Mouse (Mus musculus) bone marrow, adult 2 months (tissue): ENCODE data around the gene Psmb9. TPM values are rescaled to one million over a fixed set of nuclear protein-coding genes. Genes with fewer than 3 reads are reported as not detected.
"Not testable (repeated sequence)": the region's sequence is repeated elsewhere in the genome, so short reads cannot be mapped to it uniquely, and the experiment has no call there.

Source experiments
- H3K27ac ChIP-seq: fragments of 200-500 bp; 2 replicates; pipeline ENCODE4 v1.5.1; 2012; ENCODE audit warnings: low read depth, mild to moderate bottlenecking, control low read depth, inconsistent platforms, low read length; ENCODE audit not compliant: control insufficient read depth, poor library complexity, insufficient read depth
- H3K4me1 ChIP-seq: fragments of 200-500 bp; 2 replicates; pipeline ENCODE4 v1.6.1; 2011; ENCODE audit warnings: low read length; ENCODE audit not compliant: control insufficient read depth, insufficient read depth
- H3K4me3 ChIP-seq: fragments of 200-500 bp; replicated peaks from 2 replicates; pipeline ENCODE3; 2011; ENCODE audit warnings: mild to moderate bottlenecking, low read depth, low read length, control low read depth; ENCODE audit not compliant: control insufficient read depth
- CTCF ChIP-seq: fragments of 200-500 bp; IDR thresholded peaks from 2 replicates; pipeline ENCODE4 v1.5.1; 2011; ENCODE audit warnings: low read length, control low read depth; ENCODE audit not compliant: control insufficient read depth, insufficient read depth
- POLR2A ChIP-seq: fragments of 200-500 bp; IDR thresholded peaks from 2 replicates; pipeline ENCODE4 v1.6.1; 2011; ENCODE audit warnings: low read depth, mild to moderate bottlenecking, control low read depth, low read length, borderline replicate concordance; ENCODE audit not compliant: control insufficient read depth
- WGBS: fragments of 180-500 bp; shearing (Covaris S2); methylation state at CpG from one replicate; pipeline ENCODE4 v1.1.7; 2018; 5-methylcytosine and 5-hydroxymethylcytosine counted together
- polyA plus RNA-seq: library from polyadenylated mRNA; stranded (reverse); fragments of >200 nt; gene quantifications from 2 replicates; pipeline ENCODE4 v1.2.4, GENCODE M21; 2011; ENCODE audit warnings: low replicate concordance; ENCODE audit not compliant: missing spikeins, insufficient read depth, insufficient read length

Psmb9 gene
- polyA plus RNA-seq, 1 experiment, result 156 TPM

DNA sequence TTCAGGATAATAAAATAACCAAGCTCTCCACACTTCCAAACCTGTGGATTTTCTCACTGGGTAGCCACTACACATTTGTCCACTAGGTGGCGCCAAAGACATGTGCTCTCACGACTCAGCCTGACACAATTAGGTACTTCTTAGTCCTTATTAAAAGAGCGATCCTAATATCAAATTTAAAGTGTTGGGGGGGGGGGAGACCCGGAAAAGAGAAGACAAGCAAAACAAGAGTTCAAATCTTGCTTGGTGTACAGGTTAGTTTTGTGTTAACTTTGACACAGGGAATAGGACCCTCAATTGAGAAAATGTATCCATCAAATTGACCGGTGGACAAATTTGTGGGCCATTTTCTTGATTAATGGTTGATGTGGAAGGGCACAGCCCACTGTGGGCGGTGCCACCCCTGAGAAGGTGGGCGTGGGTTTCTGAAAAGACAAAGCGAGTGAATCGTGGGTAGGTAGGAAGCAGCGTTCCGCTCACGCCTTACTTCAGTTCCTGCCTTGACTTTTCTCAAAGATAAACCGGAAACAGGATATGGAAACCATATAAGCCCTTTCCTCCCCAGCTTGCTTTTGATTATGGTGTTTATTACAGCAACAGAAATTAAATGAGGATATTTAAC, 16.6 kb downstream of the Psmb9 start:
- under 1% methylated on average over 13 of the region's 13 CpGs for WGBS
- Histone ChIP-seq H3K4me3 (peak overlapping the region; percentile 56), H3K4me1 (peaks cover 2% of the 10 kb centered on the region; the same call in 1 of the 2 replicates), H3K27ac (peak overlapping the region; percentile 30; the same call in 1 of the 2 replicates)
- no peak for TF ChIP-seq POLR2A
- TF ChIP-seq CTCF, result peak; percentile 82

DNA sequence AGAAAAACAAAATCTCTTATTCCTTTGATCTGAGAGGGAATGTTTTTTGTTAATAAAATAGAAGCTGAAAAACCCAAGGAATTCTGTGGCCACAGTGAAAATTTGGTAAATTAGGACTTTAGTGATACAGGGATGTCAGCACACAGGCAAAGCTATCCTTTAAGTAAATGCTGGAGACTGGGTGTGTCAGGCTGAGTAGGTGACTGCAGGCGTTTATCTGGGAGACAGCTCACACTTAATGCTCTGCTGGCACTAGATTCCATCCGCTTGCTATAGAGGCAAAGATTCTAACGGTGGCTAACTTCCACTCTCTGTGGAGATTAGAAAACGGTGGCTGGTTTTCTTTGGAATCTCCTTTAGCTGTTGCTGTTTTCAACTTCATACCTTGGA, 17.1 kb downstream of the Psmb9 start:
- WGBS, result 2% methylated on average over 4 of the region's 4 CpGs
- Histone ChIP-seq H3K4me1 (peaks cover 2% of the 10 kb centered on the region; the same call in 1 of the 2 replicates), H3K27ac (no peak overlapping the region), H3K4me3 (no peak overlapping the region)
- TF ChIP-seq CTCF (no peak), POLR2A (no peak)

DNA sequence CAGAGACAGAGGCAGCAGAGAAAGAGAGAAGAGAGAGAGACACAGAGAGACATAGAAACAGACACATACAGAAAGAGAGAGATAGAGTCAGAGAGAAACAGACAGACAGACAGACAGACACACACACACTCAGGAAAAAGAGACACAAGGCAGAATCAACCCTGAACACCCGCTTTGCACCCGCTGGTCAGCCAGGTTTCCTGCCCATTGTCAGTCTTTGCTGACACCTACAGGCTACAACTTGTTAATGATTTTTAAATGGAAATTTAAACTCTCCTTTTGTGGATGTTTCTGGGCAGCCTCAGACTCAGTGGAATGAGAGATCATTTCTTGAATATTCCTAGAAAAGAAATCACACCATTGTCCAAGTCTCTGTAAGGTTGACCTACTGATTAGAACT, 18.3 kb downstream of the Psmb9 start:
- Histone ChIP-seq H3K4me3 (no peak overlapping the region), H3K4me1 (peaks cover 2% of the 10 kb centered on the region; the same call in 1 of the 2 replicates), H3K27ac (no peak overlapping the region)
- TF ChIP-seq CTCF (peak; percentile 74), POLR2A (no peak)
- 1% methylated on average over 2 of the region's 2 CpGs for WGBS

DNA sequence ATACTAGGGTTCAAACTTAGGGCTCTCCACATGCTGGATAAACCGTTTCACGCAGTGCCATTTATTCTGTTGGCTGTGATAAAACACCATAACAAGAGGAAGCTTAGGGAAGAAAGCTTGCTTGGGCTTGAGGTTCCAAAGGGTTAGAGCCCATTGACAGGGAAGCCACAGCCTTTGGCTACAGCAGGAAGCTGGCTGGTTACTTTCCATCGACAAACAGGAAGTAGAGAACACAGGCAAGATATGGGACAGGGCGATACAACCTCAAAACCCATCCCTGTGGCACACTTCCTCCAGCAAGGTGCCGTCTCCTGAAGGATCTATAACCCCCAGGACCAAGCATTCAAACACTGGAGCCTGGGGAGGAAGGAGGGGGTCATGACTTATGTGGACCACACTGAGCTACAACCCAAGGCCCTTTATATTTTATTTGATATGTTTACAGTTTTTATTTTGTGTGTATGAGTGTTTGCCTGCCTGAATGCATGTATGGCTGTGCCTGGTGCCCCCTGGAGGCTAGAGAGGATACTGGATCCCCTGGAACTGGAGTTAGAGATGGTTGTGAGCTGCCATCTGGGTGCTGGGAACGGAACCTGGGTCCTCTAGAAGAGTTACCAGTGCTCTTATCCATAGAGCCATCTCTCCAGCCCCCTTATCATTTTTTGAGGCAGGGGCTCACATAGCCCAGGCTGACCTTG, 22.4 kb downstream of the Psmb9 start:
- TF ChIP-seq POLR2A, result no peak
- TF ChIP-seq CTCF, result peak; percentile 37; the same call in 1 of the 2 replicates
- Histone ChIP-seq H3K4me1 (no peaks in the 10 kb centered on the region; the same call in 1 of the 2 replicates), H3K27ac (no peak overlapping the region), H3K4me3 (no peak overlapping the region)
- 20% methylated on average over 6 of the region's 6 CpGs for WGBS

DNA sequence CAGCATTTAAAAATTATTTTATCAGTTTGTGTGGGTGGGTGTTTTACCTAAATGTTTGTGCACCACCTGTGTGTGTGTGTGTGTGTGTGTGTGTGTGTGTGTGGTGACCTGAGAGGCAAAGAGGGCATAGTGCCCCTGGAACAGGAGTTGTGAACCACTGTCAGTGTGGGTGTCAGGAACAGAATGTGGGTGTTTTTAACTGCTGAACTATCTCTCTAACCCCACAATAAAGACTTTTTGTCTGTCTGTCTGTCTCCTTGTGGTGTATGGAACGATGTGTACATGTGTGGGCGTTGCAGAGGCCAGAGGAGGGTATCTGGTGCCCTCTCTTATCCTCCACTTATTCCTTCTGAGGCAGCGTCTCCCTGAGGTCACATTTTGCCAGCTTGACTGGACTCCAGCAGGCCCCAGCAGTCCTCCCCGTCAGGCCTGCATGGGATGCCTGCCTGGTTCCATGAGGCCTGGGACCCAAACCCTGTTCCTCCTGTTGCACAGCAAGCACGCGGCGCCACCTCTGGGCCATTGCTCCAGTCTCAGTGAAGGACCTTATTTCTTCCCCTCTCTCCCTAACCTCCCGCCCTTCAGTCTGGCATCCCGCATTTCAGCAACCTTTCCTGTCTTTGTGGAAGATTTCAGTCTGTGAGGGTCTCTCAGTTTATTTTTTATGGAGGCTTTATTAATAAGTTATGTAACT, 23.2 kb downstream of the Psmb9 start:
- no peaks in the 10 kb centered on the region; the same call in 1 of the 2 replicates for H3K4me1 ChIP-seq
- no peak overlapping the region for H3K4me3 ChIP-seq
- TF ChIP-seq CTCF (peak; percentile 66), POLR2A (no peak)
- 38% methylated on average over 9 of the region's 9 CpGs for WGBS
- no peak overlapping the region for H3K27ac ChIP-seq

DNA sequence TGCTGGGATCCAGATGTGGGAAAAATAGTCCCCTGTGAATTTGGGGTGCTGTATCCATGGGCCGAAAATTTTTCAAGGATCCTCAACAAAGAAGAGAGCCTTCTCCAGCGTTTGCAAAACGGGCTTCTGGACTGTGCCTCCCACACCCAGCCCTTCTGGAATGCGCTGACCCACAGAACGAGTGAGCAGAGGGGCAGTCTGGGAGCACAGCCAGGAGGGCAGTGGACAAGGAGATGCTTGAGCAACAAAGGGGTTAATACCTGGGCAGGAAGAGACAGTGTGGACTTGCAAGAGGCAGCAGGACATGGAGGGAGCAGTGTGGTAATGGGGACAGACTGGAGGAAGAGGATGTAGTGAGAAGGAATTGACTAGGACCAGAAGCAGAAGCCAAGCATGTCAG, 32.0 kb downstream of the Psmb9 start:
- no peak overlapping the region for H3K27ac ChIP-seq
- H3K4me3 ChIP-seq, result no peak overlapping the region
- WGBS, result 77% methylated on average over 5 of the region's 5 CpGs
- H3K4me1 ChIP-seq, result no peaks in the 10 kb centered on the region; the same call in none of the 2 replicates
- TF ChIP-seq CTCF (no peak), POLR2A (no peak)

DNA sequence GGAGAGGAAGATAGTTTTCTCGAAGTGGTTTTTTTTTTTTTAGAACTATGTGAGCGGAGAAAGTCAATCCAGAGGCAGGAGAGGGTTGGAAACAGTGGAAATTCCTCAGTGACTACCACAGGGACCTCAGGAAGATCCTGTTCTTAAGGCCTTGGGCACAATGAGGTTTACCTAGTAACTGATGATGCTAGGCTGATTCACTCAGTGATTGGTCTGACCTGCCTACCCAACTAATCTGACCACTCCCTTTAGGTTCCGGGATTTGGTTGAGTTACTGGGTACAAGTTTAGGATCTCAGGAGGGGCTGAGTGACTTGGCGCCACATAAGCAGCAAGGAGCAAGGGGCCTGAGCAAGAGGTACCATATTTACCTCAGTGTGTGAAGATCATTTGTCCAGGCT, 34.6 kb downstream of the Psmb9 start, which contains the start of gene H2-DMb1:
Gene H2-DMb1 (plus strand): TSS at position 150 of the 400 bp plus-strand sequence.
- no peak within 1 kb of the TSS for H3K4me3 ChIP-seq
- TF ChIP-seq CTCF, result no peak
- no peak for TF ChIP-seq POLR2A
- 21% methylated on average over 4 of the region's 4 CpGs for WGBS
- H3K27ac ChIP-seq, result peak within 1 kb of the TSS; percentile 63
- peaks cover under 1% of the 10 kb centered on the region for H3K4me1 ChIP-seq

DNA sequence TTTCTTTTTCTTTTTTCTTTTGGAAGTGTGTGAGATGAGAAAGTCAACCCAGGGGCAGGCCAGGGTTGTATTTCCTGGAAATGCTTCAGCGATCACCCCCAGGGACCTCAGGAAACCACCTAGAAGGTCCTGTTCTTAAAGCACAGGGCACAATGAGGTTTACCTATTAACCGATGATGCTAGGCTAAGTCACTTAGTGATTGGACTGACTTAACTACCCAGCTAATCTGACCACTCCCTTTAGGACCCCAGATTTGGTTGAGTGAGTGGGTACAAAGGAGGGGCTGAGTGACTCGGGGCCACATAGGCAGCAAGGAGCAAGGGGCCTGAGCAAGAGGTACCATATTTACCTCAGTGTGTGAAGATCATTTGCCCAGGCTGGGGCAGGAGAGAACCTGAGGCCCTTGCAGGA, 42.6 kb downstream of the Psmb9 start:
- H3K4me1 ChIP-seq, result peaks cover 12% of the 10 kb centered on the region
- peak overlapping the region; percentile 27 for H3K27ac ChIP-seq
- WGBS, result 47% methylated on average over 3 of the region's 3 CpGs
- no peak for TF ChIP-seq CTCF
- TF ChIP-seq POLR2A, result no peak
- H3K4me3 ChIP-seq, result peak overlapping the region; percentile 32

DNA sequence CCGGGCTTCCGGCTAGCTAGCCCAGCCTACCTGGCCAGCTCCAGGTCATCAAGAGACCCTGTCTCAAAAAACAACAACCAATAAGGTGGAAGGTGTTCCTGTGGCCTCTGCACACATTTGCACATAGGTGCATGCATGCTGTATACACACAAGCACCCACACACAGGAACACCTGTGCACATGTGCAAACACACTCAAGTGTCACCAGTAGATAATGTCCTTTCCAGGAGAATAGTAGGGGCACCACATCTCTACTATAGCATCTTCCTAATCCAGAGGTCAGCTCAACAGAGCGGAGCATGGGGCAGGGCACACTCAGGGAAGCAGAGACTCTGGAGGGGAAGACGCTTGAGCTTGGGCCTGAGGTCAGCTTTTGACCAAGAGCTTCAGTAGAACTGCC, 43.3 kb downstream of the Psmb9 start:
- 73% methylated on average over 4 of the region's 4 CpGs for WGBS
- peak overlapping the region; percentile 29; the same call in 1 of the 2 replicates for H3K27ac ChIP-seq
- H3K4me3 ChIP-seq, result not testable (repeated sequence)
- peaks cover 12% of the 10 kb centered on the region for H3K4me1 ChIP-seq
